Mouse (Mus musculus): ENCODE data around the gene Pik3r2. TPM values are rescaled to one million over a fixed set of nuclear protein-coding genes. Genes with fewer than 3 reads are reported as not detected.
A peak's percentile ranks its signal among the peaks of the same experiment; 100 is the strongest.

Gene Pik3r2
- polyA plus RNA-seq, 1 experiment from 2014 or later, result 58.1 TPM

- Histone ChIP-seq H3K9ac (no peak overlapping the region), H3K27me3 (replicated peaks) (no peaks in the 10 kb centered on the region), H3K4me2 (no peak overlapping the region), H3K36me3 (peaks cover 26% of the 10 kb centered on the region; the same call in 1 of the 2 replicates), H3K4me3 (replicated peaks) (no peak overlapping the region), H3K9me3 (no peaks in the 10 kb centered on the region), H3K4me1 (peaks cover 45% of the 10 kb centered on the region), H3K27ac (no peak overlapping the region)
- ATAC-seq (ENCODE audit: insufficient read depth, low FRiP score, low read depth), result no peak
- 89% methylated on average over 7 of the region's 7 CpGs for WGBS
These were observed 5.3 kb downstream of the Pik3r2 start for GRCm38 (mm10) chr8:70771217-70771616.

GRCm38 (mm10) chr8:70770748-70771147, 5.8 kb downstream of the Pik3r2 start:
- ATAC-seq (ENCODE audit: insufficient read depth, low FRiP score, low read depth), result no peak
- Histone ChIP-seq H3K27me3 (replicated peaks) (no peaks in the 10 kb centered on the region), H3K4me3 (replicated peaks) (no peak overlapping the region), H3K9me3 (no peaks in the 10 kb centered on the region), H3K27ac (no peak overlapping the region), H3K36me3 (peaks cover 26% of the 10 kb centered on the region; the same call in 1 of the 2 replicates), H3K4me1 (peaks cover 47% of the 10 kb centered on the region), H3K9ac (no peak overlapping the region), H3K4me2 (no peak overlapping the region)
- WGBS, result 93% methylated on average over 13 of the region's 13 CpGs

GRCm38 (mm10) chr8:70769858-70770257, 6.7 kb downstream of the Pik3r2 start:
- Histone ChIP-seq H3K4me2 (no peak overlapping the region), H3K27me3 (replicated peaks) (no peaks in the 10 kb centered on the region), H3K4me1 (peaks cover 41% of the 10 kb centered on the region), H3K9ac (no peak overlapping the region), H3K27ac (no peak overlapping the region), H3K36me3 (peaks cover 26% of the 10 kb centered on the region; the same call in 1 of the 2 replicates), H3K9me3 (no peaks in the 10 kb centered on the region), H3K4me3 (replicated peaks) (no peak overlapping the region)
- no peak for ATAC-seq (ENCODE audit: insufficient read depth, low FRiP score, low read depth)
- WGBS, result 71% methylated on average over 12 of the region's 12 CpGs

- Histone ChIP-seq H3K9ac (no peak overlapping the region), H3K9me3 (no peaks in the 10 kb centered on the region), H3K36me3 (peaks cover 26% of the 10 kb centered on the region; the same call in 1 of the 2 replicates), H3K27ac (no peak overlapping the region), H3K4me1 (peaks cover 36% of the 10 kb centered on the region), H3K27me3 (replicated peaks) (no peaks in the 10 kb centered on the region), H3K4me2 (no peak overlapping the region), H3K4me3 (replicated peaks) (no peak overlapping the region)
- peak; percentile 57 for ATAC-seq (ENCODE audit: insufficient read depth, low FRiP score, low read depth)
- 6% methylated on average over 26 of the region's 26 CpGs for WGBS
These were observed 7.2 kb downstream of the Pik3r2 start for GRCm38 (mm10) chr8:70769359-70769758.

GRCm38 (mm10) chr8:70768956-70769355, 7.6 kb downstream of the Pik3r2 start:
- Histone ChIP-seq H3K27me3 (replicated peaks) (no peaks in the 10 kb centered on the region), H3K9me3 (no peaks in the 10 kb centered on the region), H3K4me3 (replicated peaks) (no peak overlapping the region), H3K36me3 (peaks cover 26% of the 10 kb centered on the region; the same call in 1 of the 2 replicates), H3K27ac (no peak overlapping the region), H3K9ac (no peak overlapping the region), H3K4me1 (peaks cover 32% of the 10 kb centered on the region), H3K4me2 (no peak overlapping the region)
- ATAC-seq (ENCODE audit: insufficient read depth, low FRiP score, low read depth), result no peak
- WGBS, result 79% methylated on average over 16 of the region's 16 CpGs

GRCm38 (mm10) chr8:70768231-70768776, 8.2 kb downstream of the Pik3r2 start:
- no peaks in the 10 kb centered on the region for H3K27me3 ChIP-seq (replicated peaks)
- no peak overlapping the region for H3K4me2 ChIP-seq
- 0 out of 2 replicates have a peak overlapping the region, but pooled peaks have one; percentile 24 for H3K27ac ChIP-seq
- WGBS, result 92% methylated on average over 32 of the region's 32 CpGs
- no peak overlapping the region for H3K4me3 ChIP-seq (replicated peaks)
- H3K36me3 ChIP-seq, result peaks cover 26% of the 10 kb centered on the region; the same call in 1 of the 2 replicates
- H3K4me1 ChIP-seq, result peaks cover 26% of the 10 kb centered on the region
- ATAC-seq (ENCODE audit: insufficient read depth, low FRiP score, low read depth), result no peak
- H3K9me3 ChIP-seq, result no peaks in the 10 kb centered on the region
- H3K9ac ChIP-seq, result no peak overlapping the region

- WGBS, result 86% methylated on average over 6 of the region's 6 CpGs
- peaks cover 26% of the 10 kb centered on the region; the same call in 1 of the 2 replicates for H3K36me3 ChIP-seq
- no peak overlapping the region for H3K4me2 ChIP-seq
- no peak overlapping the region for H3K9ac ChIP-seq
- no peak overlapping the region for H3K4me3 ChIP-seq (replicated peaks)
- peaks cover 18% of the 10 kb centered on the region for H3K4me1 ChIP-seq
- no peak for ATAC-seq (ENCODE audit: insufficient read depth, low FRiP score, low read depth)
- peak overlapping the region; percentile 70 for H3K27ac ChIP-seq
- no peaks in the 10 kb centered on the region for H3K27me3 ChIP-seq (replicated peaks)
- no peaks in the 10 kb centered on the region for H3K9me3 ChIP-seq
These were observed 9.0 kb downstream of the Pik3r2 start for GRCm38 (mm10) chr8:70767503-70767902.

GRCm38 (mm10) chr8:70766571-70767440, 9.7 kb downstream of the Pik3r2 start:
- peaks cover 23% of the 10 kb centered on the region; the same call in 1 of the 2 replicates for H3K36me3 ChIP-seq
- peak overlapping the region; percentile 33; the same call in 1 of the 2 replicates for H3K9ac ChIP-seq
- peaks cover 17% of the 10 kb centered on the region for H3K4me1 ChIP-seq
- H3K4me2 ChIP-seq, result peak overlapping the region; percentile 77
- peak overlapping the region; percentile 70 for H3K27ac ChIP-seq
- peak; percentile 55 for ATAC-seq (ENCODE audit: insufficient read depth, low FRiP score, low read depth)
- no peaks in the 10 kb centered on the region for H3K9me3 ChIP-seq
- peak overlapping the region; percentile 43 for H3K4me3 ChIP-seq (replicated peaks)
- WGBS, result 10% methylated on average over 21 of the region's 21 CpGs
- no peaks in the 10 kb centered on the region for H3K27me3 ChIP-seq (replicated peaks)

- peak overlapping the region; percentile 77 for H3K4me2 ChIP-seq
- H3K4me1 ChIP-seq, result peaks cover 17% of the 10 kb centered on the region
- H3K4me3 ChIP-seq (replicated peaks), result peak overlapping the region; percentile 43
- peaks cover 15% of the 10 kb centered on the region; the same call in 1 of the 2 replicates for H3K36me3 ChIP-seq
- WGBS, result 2% methylated on average over 34 of the region's 34 CpGs
- H3K27me3 ChIP-seq (replicated peaks), result no peaks in the 10 kb centered on the region
- H3K9me3 ChIP-seq, result no peaks in the 10 kb centered on the region
- ATAC-seq (ENCODE audit: insufficient read depth, low FRiP score, low read depth), result no peak
- H3K27ac ChIP-seq, result peak overlapping the region; percentile 70
- peak overlapping the region; percentile 33; the same call in 1 of the 2 replicates for H3K9ac ChIP-seq
These were observed 10.5 kb downstream of the Pik3r2 start for GRCm38 (mm10) chr8:70765838-70766570.

GRCm38 (mm10) chr8:70765329-70765728, 11.2 kb downstream of the Pik3r2 start:
- Histone ChIP-seq H3K4me2 (peak overlapping the region; percentile 77), H3K27ac (peak overlapping the region; percentile 70), H3K9ac (0 out of 2 replicates have a peak overlapping the region, but pooled peaks have one; percentile 33), H3K4me3 (replicated peaks) (peak overlapping the region; percentile 43), H3K9me3 (no peaks in the 10 kb centered on the region), H3K27me3 (replicated peaks) (no peaks in the 10 kb centered on the region), H3K36me3 (0 out of 2 replicates have a peak, but pooled peaks cover 8% of the 10 kb centered on the region), H3K4me1 (peaks cover 17% of the 10 kb centered on the region)
- no peak for ATAC-seq (ENCODE audit: insufficient read depth, low FRiP score, low read depth)
- WGBS, result 62% methylated on average over 9 of the region's 9 CpGs

- Histone ChIP-seq H3K9ac (no peak overlapping the region), H3K4me2 (peak overlapping the region; percentile 77; the same call in 1 of the 2 replicates), H3K4me3 (replicated peaks) (no peak overlapping the region; the same call in 1 of the 2 replicates), H3K9me3 (no peaks in the 10 kb centered on the region), H3K4me1 (peaks cover 22% of the 10 kb centered on the region), H3K36me3 (0 out of 2 replicates have a peak, but pooled peaks cover 8% of the 10 kb centered on the region), H3K27me3 (replicated peaks) (no peaks in the 10 kb centered on the region), H3K27ac (peak overlapping the region; percentile 70)
- 82% methylated on average over 13 of the region's 13 CpGs for WGBS
- no peak for ATAC-seq (ENCODE audit: insufficient read depth, low FRiP score, low read depth)
These were observed 11.8 kb downstream of the Pik3r2 start for GRCm38 (mm10) chr8:70764676-70765075.

Data from stomach, embryonic 15.5 days (tissue).